Mouse (Mus musculus) fibroblast of lung, adult 2 months (primary cell): ENCODE data around the gene Parn.
A peak's percentile ranks its signal among the peaks of the same experiment; 100 is the strongest.

ENCODE experiments used
- DNase-seq: peaks from one replicate; pipeline ENCODE4 v3.0.0-alpha.2; 2011; ENCODE audit warnings: low read depth

The Parn gene

DNA sequence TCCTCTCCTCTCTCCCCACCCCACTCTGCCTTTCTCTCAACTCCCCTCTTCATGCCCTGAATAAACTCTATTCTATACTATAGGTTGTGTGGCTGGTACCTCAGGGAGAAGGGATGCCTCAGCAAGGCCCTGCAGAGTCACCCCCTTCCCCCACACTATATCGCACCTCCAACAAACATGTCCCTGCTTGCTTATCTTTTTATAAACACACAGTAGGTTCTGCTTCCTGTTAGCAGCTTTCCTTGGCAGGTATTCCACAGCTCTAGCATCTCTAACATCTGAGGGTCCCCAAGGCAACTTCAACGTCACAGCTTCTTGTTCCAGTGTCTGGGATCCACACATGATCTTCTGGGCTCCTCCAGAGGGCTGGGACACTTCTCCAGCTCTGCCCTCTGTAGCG, 117.3 kb downstream of the Parn start:
- no peak for DNase-seq

DNA sequence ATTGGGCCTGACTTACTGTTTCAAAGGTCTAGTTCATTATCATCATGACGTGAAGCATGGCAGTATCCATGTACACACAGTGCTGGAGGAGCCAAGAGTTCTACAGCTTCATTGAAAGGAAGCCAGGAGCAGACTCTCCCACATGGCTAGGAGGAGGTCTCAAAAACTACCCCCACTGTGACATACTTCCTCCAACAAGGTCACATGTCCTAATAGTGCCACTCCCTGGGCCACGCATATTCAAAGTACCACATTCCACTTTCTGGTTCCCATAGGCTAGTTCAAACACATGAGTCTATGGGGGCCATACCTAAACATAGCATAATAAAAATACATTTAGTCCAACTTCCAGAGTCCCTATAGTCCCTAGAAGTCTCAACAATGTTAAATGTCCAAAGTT, 118.0 kb downstream of the Parn start:
- DNase-seq, result no peak

GRCm38 (mm10) chr16:13541816-13542215, 126.2 kb downstream of the Parn start:
- no peak for DNase-seq

GRCm38 (mm10) chr16:13541121-13541747, 126.7 kb downstream of the Parn start:
- DNase-seq, result no peak

DNA sequence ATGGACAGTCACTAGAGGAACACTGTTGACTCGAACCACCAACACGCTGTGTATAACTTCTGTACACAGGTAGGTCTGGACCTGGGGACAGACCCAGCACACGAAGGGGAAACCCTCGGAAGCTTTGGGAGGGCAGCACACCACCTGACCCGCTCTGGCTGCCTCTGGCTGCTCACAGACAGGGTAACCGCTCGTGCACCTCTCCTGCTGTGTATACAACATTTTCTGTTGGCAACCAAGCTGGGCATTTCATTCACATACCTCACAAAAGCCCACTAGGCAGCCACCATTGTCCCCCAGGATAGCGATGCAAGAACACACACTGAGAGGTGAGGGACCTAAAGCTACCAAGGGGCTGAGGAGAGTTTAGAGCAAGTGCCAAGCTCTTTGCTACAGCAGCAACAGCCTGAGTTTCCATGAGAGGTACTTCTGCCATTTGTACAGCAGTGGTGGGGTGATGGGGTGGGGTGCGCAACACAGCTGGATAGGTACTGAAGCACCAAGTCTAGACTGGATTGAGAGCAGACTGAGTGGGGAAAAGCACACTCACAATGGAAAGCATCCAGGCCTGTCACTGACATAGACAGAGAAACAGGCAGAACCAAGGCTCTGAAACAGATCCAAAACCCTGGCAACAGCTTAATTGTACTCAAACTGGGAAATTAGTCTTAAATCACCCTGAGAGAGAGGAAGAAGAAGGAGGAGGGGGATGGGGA, 128.9 kb downstream of the Parn start:
- DNase-seq, result no peak

DNA sequence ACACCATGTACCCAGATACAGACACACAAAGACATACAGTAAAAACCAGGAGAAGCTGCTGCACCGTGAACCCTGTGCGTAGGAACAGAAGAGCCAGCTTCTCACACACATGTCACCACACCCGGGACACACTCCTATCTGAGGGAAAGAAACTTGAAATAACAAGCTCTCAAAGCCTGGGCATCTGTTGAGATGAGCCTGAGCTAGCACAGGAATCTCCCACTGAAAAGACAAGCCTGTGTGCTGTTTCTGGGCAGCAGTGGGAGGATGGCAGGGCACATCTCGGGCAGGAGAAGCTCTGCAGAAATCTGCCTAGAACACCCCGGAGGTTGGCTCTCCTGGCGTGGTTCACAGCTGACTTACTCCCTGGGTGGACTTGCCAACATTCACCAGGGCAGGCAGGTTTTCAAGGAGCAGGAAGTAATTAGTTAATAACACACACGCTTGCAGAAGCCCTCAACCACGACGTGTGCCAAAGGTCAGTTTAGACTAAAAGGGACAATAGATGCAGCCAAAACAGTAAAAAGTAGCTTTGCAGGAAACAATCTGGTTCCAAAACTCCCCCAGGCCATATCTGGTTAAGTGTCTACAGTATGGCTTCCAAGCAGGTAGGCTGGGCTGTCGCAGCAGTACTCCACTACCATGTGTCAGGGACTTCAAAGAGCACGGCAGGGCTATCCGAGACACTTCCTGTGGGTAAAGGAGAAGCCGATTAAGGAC, 129.6 kb downstream of the Parn start:
- DNase-seq, result no peak

- DNase-seq, result no peak
Measured at GRCm38 (mm10) chr16:13536404-13536803, 131.6 kb downstream of the Parn start.

DNA sequence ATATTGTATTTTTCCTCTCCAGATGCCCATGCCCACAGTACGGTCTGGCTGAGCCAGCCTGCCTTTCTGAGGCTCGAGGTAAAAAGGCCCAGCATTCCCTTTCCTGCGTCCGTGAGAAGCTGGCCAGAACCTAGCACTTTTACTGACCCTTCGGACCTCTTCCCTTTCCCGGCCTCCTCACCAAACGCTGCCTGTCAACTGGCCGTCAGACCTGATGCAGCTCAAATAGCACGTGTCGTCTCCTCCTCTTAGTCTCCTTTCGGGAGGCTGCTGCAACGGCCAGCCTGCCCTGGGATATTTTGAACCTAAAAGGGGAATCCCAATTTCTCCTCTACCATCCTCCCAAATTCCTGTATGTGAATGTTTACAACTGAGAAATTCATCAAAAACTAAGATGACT, 132.1 kb downstream of the Parn start:
- DNase-seq, result no peak

DNA sequence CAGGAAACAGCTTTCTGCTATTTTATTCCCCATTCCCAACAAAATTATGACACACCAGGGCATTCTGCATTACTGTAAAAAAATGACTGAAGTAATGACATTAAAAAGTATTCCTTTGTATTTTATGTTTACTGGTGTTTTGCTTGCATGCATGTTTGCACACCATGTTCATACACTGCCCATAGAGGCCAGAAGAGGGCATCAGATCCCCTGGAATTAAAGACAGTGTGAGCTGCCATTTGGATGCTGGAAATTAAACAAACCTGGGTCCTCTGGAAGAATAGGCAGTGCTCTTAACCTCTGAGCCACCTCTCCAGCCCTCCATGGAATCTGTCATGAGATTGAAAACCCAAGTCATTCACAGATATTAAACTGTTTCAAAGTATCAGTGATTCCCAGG, 135.1 kb downstream of the Parn start:
- DNase-seq, result no peak

GRCm38 (mm10) chr16:13531279-13531678, 136.7 kb downstream of the Parn start:
- no peak for DNase-seq

DNA sequence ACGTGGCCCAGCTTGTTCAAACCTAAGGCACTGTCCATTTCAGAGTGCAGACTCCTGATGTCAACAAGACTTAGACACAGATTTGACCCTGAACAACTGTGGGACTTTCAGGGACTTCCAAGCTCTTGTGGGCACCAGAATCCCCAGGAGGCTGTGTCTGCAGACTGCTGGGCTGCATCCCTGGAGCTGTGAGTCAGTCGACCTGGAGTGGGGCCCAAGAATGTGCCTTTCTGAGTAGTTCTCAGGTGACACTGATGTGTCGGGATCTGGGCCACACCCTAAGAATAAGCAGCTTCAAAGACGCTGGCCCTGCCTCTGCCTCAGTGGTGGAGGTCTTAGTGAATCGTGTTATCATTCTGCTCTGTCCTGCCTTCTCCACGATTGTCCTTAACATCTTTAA, 146.6 kb downstream of the Parn start:
- peak; percentile 81 for DNase-seq

DNA sequence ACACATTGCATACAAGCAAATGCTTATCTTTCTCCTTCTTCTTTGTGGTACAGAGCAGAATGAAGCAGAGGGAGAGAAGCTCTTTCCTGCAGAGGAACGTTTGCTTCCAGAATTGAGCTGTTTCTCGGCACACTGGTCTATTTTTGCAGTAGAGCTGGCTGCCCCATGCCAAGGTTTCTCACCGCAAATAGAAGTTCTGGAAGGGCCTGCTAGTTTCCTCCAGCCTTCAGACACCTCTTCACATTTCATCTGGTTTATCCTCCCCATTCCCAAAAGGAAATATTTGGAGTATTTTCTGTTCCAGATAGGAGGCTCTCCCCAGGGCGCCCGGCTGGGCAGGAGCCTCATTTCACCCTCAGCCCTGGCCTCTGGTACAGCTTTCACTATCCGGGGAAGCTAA, 147.7 kb downstream of the Parn start:
- DNase-seq, result no peak

DNA sequence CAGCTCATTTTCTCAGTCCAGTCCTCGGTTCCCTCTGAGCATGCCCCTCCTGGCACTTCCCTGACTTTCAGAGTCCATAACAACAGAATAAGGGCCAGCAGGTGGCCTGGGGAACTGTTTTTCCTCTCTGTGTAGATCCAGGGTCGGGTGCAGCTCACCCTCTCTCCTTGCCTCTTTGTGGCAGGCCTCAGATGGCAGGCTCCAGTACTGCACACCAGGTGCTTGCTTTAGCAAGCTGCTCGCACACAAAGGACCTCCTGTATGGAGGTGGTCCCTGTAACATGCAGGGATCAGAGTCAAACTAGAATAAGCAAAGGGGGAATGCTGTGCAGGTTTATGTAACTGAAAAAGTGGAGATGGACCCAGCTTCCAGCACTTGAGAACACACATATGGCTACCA, 151.8 kb downstream of the Parn start:
- no peak for DNase-seq

- no peak for DNase-seq
Measured at GRCm38 (mm10) chr16:13515524-13515923, 152.4 kb downstream of the Parn start.

- DNase-seq, result peak; percentile 83
Measured at GRCm38 (mm10) chr16:13505055-13505454, 162.9 kb downstream of the Parn start.

GRCm38 (mm10) chr16:13504476-13504875, 163.5 kb downstream of the Parn start:
- DNase-seq, result no peak

GRCm38 (mm10) chr16:13498923-13499322, 169.0 kb downstream of the Parn start:
- no peak for DNase-seq

- DNase-seq, result peak; percentile 80
Measured at GRCm38 (mm10) chr16:13493981-13494380, 174.0 kb downstream of the Parn start.

GRCm38 (mm10) chr16:13492996-13493395, 175.0 kb downstream of the Parn start:
- no peak for DNase-seq

- no peak for DNase-seq
Measured at GRCm38 (mm10) chr16:13491776-13492175, 176.2 kb downstream of the Parn start.
